Mouse (Mus musculus) cerebellum, adult 2 months (tissue): Measurements from ENCODE around the gene Zfp704.

Experiments
- CTCF ChIP-seq: fragments of 200-500 bp; IDR thresholded peaks from 2 replicates; pipeline ENCODE4 v1.5.1; 2011; ENCODE audit warnings: low read depth, mild to moderate bottlenecking, control low read depth, low read length, moderate library complexity, borderline replicate concordance; ENCODE audit not compliant: insufficient read depth
- POLR2A ChIP-seq: fragments of 200-500 bp; IDR thresholded peaks from 2 replicates; pipeline ENCODE4 v1.6.1; 2011; ENCODE audit warnings: low read length, control low read depth, borderline replicate concordance; ENCODE audit not compliant: insufficient read depth

DNA sequence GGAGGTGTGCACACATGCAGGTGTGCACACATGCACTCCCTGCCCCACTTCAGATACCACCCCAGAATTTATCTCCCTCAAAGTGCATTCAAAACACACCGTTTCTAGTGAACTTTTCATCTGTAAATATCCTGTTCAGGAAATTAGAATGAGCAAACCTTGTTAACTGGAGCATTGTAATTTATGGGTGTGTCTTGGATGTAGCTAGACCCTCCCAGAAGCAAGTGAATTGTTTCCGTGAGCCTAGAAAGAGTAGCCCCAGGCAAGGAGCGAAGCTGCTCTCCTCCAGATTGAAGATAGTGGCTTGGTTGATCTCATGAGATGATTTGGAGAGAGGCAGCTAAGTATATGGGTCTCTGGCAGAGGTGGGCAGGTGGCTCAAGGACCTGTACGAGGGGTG, 1.3 kb upstream of the Zfp704 start:
- no peak for TF ChIP-seq CTCF
- no peak for TF ChIP-seq POLR2A
